Mouse (Mus musculus) erythroblast, embryonic 14.5 days (primary cell): ENCODE measurements around the gene Stk40. TPM values are rescaled to one million over a fixed set of nuclear protein-coding genes. Genes with fewer than 3 reads are reported as not detected.

Experiments used
- H3K27me3 ChIP-seq: 2 replicates; pipeline ENCODE4 v1.6.1; 2012; ENCODE audit warnings: inconsistent platforms; ENCODE audit not compliant: control insufficient read depth
- H3K36me3 ChIP-seq: 2 replicates; pipeline ENCODE4 v1.6.1; 2012; ENCODE audit warnings: mild to moderate bottlenecking, inconsistent platforms; ENCODE audit not compliant: control insufficient read depth
- H3K4me1 ChIP-seq: 2 replicates; pipeline ENCODE4 v1.6.1; 2012; ENCODE audit warnings: inconsistent platforms; ENCODE audit not compliant: control insufficient read depth
- H3K4me3 ChIP-seq: replicated peaks from 2 replicates; pipeline ENCODE3; 2012; ENCODE audit warnings: moderate library complexity, mild to moderate bottlenecking, inconsistent platforms
- H3K9me3 ChIP-seq: 2 replicates; pipeline ENCODE4 v1.6.1; 2012; ENCODE audit warnings: low read length, inconsistent platforms, mixed read lengths; ENCODE audit not compliant: control insufficient read depth
- GATA1 ChIP-seq: IDR thresholded peaks from 2 replicates; pipeline ENCODE4 v1.6.1; 2012; ENCODE audit warnings: low read length, inconsistent platforms, mixed read lengths
- TAL1 ChIP-seq: IDR thresholded peaks from 3 replicates; pipeline ENCODE4 v1.6.1; 2012; ENCODE audit warnings: low read length, inconsistent platforms, mixed read lengths
- polyA plus RNA-seq: library from polyadenylated mRNA; stranded (reverse); fragments of >175 nt; gene quantifications from 2 replicates; pipeline ENCODE4 v1.2.3, GENCODE M21; 2012

The Stk40 gene
- polyA plus RNA-seq, 1 experiment = 4.6 TPM

DNA sequence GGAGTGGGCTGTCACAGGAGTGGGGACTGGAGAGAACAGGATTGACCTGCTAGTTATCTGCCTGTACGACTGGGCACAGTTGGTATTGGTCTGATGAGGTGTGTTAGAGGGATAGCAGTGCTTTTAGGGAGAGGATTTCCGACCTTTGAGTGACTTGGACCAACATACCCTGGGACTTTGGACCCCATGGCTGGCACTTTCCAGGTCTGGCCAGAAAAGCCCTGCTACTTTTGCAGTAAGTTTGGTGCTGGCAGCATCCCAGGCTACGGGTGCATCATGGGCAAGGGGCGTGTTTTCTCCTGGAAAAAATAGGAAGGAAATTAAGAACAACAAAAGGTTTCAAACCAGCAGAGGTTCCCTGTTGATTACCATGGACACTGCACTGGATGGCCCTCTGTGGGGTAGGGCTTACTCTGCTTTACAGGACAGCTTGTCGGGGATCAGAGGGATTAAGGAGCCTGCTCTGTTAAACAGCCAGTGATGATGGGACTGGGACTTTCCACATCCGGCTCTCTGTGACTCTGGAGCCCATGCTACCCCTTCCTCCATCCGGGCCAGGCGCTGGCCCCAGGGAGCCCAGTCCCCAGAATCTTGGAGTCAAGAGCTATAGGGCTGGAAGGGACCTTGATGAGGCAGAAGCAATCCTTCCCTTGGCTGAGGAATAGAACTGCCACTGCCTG is 4.4 kb downstream of the Stk40 start:
- Histone ChIP-seq H3K9me3 (no peaks in the 10 kb centered on the region), H3K27me3 (no peaks in the 10 kb centered on the region), H3K4me3 (no peak overlapping the region), H3K4me1 (peaks cover 51% of the 10 kb centered on the region), H3K36me3 (no peaks in the 10 kb centered on the region; the same call in 1 of the 2 replicates)
- TF ChIP-seq GATA1 = no peak
- no peak for TF ChIP-seq TAL1

DNA sequence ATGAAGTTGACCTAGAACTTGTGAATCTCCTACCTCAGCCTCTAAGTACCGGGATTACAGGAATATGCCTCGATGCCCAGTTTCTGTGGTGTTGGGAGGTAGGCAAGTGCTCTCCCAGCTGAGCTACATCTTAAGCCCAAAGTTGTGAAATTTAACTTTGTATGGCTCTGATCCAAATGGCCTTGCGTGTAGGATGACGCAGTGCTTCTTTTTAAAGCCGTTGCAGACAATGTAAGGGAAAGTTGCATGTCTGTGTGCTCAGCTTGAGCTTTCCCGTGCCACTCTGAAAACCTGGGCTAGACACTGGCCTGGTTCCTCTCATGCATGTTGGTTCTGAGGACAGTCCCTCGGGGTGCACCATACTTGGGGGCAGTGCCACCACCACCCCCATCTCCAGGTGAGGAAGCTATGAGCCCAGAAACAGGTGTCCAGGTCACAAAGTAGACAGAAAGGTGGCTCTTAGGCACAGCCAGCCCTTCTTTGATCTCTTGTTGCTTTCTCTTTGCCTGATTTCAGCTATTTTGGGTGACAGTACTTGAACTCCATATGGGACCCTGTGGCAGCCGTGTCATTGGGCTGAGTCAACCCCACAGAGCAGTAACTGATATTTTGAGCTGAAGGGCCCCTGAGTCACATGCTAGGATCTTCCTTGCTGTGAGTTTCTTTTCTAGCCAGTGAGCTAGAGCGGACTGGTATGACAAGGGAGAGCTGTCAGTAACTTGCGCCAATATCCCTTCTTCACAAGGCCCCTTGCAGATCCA is 6.0 kb downstream of the Stk40 start:
- H3K27me3 ChIP-seq = no peaks in the 10 kb centered on the region
- TF ChIP-seq TAL1 = no peak
- TF ChIP-seq GATA1 = no peak
- no peaks in the 10 kb centered on the region for H3K9me3 ChIP-seq
- no peak overlapping the region for H3K4me3 ChIP-seq
- H3K36me3 ChIP-seq = no peaks in the 10 kb centered on the region; the same call in none of the 2 replicates
- peaks cover 46% of the 10 kb centered on the region for H3K4me1 ChIP-seq

DNA sequence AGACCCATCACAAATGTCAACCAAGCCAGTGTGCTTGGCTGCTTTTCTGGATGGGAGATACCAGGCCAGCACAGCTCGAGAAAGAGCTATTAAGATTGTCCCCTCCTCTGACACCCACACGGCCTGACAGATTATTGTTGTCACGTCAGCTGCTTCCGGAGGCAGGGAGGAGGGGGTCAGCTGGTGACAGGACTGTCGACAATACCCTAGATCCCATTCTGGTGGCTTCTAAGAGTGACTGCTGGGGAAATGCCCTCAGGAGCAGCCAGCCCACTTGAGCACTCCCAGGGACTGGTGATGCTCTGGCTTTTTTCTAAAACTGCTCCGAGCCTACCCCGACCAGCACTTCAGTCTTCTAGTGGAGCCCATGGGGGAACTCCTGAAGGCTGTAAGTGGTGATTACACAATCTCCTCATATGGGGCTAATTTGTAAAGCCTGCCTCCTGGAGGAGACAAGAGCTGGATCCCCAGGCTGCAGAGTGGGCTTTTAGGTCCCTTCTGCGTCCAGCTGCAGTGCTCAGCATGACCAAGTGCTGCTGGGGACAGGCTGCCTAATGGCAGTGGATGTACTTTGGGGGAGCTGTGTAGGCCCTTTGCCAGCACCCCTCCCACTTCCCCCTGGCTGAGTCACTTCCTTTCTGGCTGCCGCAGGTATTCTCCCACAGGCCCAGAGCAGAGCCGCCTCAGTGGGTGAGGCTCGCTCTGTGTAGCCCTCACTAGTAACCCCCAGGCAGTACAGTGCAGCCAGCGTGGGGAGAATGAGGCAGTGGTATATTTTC is 6.8 kb downstream of the Stk40 start:
- H3K27me3 ChIP-seq = no peaks in the 10 kb centered on the region
- H3K9me3 ChIP-seq = no peaks in the 10 kb centered on the region
- TF ChIP-seq GATA1 (no peak), TAL1 (no peak)
- H3K4me3 ChIP-seq = no peak overlapping the region
- H3K4me1 ChIP-seq = peaks cover 39% of the 10 kb centered on the region
- H3K36me3 ChIP-seq = no peaks in the 10 kb centered on the region; the same call in none of the 2 replicates

GRCm38 (mm10) chr4:126111153-126111549 is 7.4 kb downstream of the Stk40 start:
- H3K9me3 ChIP-seq = no peaks in the 10 kb centered on the region
- TF ChIP-seq GATA1 = no peak
- TF ChIP-seq TAL1 = no peak
- H3K4me3 ChIP-seq = no peak overlapping the region
- no peaks in the 10 kb centered on the region; the same call in none of the 2 replicates for H3K36me3 ChIP-seq
- no peaks in the 10 kb centered on the region for H3K27me3 ChIP-seq
- H3K4me1 ChIP-seq = peaks cover 34% of the 10 kb centered on the region

- Histone ChIP-seq H3K4me3 (no peak overlapping the region), H3K36me3 (peaks cover 10% of the 10 kb centered on the region), H3K27me3 (no peaks in the 10 kb centered on the region), H3K4me1 (peaks cover 30% of the 10 kb centered on the region), H3K9me3 (no peaks in the 10 kb centered on the region)
- no peak for TF ChIP-seq TAL1
- no peak for TF ChIP-seq GATA1
These were observed 9.5 kb downstream of the Stk40 start for GRCm38 (mm10) chr4:126113243-126113642.

DNA sequence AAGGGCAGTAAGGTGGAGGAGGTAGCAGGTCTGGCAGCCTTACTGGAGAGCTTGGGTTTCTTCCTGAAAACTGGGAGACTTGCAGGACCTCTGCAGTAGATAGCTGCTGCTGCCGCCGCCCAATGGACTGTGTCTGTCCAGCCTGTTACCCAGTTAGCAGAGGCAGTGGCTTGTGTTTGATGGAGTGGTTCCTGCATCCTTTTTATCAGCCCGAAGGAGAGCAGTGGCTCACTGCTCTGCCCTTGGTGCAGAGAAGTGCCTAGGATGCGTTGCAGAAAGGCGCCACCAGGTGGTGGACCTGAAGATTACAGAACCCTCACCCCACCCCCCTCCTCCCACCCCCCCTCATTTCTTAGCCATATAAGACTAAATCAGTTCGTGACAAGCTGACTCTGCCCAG is 10.2 kb downstream of the Stk40 start:
- H3K4me1 ChIP-seq = peaks cover 28% of the 10 kb centered on the region
- TF ChIP-seq GATA1 = no peak
- no peak for TF ChIP-seq TAL1
- no peak overlapping the region for H3K4me3 ChIP-seq
- no peaks in the 10 kb centered on the region for H3K9me3 ChIP-seq
- no peaks in the 10 kb centered on the region for H3K27me3 ChIP-seq
- H3K36me3 ChIP-seq = peaks cover 16% of the 10 kb centered on the region

DNA sequence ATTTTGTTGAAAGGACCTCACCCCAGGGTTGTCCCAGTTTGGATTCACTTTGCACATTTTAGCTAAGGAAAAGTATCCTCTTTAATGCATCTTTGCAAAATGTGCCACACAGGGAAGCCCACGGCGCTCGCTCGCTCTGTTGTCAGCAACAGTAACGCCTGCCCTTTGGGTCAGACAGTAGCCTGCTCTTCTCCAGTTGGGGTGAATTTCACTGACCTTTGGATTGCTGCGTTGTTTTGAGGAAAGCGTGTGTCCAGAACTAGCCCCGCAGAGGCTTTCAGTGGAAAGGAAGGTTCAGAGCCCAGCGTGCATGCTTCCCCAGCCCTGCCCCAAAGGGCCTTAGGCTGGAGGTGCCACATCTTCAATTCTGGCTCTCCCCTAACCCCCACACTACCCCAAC is 11.7 kb downstream of the Stk40 start:
- H3K4me3 ChIP-seq = no peak overlapping the region
- H3K9me3 ChIP-seq = no peaks in the 10 kb centered on the region
- peaks cover 18% of the 10 kb centered on the region for H3K4me1 ChIP-seq
- TF ChIP-seq TAL1 (no peak), GATA1 (no peak)
- peaks cover 18% of the 10 kb centered on the region for H3K36me3 ChIP-seq
- no peaks in the 10 kb centered on the region for H3K27me3 ChIP-seq

GRCm38 (mm10) chr4:126115871-126116521 is 12.2 kb downstream of the Stk40 start:
- H3K4me1 ChIP-seq = peaks cover 12% of the 10 kb centered on the region
- no peak overlapping the region for H3K4me3 ChIP-seq
- no peaks in the 10 kb centered on the region for H3K27me3 ChIP-seq
- no peaks in the 10 kb centered on the region for H3K9me3 ChIP-seq
- TF ChIP-seq GATA1 (no peak), TAL1 (no peak)
- peaks cover 20% of the 10 kb centered on the region for H3K36me3 ChIP-seq

DNA sequence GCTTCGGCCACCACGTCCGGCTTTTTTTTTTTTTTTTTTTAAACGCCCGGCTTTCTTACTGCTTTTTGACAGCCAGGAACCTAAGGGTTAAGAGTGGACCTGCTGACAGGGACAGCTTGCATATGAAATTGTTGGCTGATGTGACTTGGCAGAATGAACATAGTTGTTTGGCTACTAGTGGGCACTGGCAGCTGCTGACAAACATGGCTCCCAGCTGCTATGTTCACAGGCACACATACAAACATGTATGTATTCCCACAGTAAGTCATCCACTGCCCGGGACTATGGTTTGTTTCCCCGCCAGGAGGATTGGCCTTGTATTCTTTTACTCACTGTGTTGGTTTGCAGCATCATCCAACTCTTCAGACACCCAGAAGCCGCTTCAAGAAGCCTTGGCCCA is 13.4 kb downstream of the Stk40 start:
- H3K9me3 ChIP-seq = no peaks in the 10 kb centered on the region
- TF ChIP-seq GATA1 = no peak
- no peak for TF ChIP-seq TAL1
- no peak overlapping the region for H3K4me3 ChIP-seq
- no peaks in the 10 kb centered on the region for H3K27me3 ChIP-seq
- peaks cover 8% of the 10 kb centered on the region for H3K4me1 ChIP-seq
- H3K36me3 ChIP-seq = peaks cover 20% of the 10 kb centered on the region
